Mouse (Mus musculus): ENCODE data around the gene Hoxa4.
A peak's percentile ranks its signal among the peaks of the same experiment; 100 is the strongest.

Hoxa4 gene

DNA sequence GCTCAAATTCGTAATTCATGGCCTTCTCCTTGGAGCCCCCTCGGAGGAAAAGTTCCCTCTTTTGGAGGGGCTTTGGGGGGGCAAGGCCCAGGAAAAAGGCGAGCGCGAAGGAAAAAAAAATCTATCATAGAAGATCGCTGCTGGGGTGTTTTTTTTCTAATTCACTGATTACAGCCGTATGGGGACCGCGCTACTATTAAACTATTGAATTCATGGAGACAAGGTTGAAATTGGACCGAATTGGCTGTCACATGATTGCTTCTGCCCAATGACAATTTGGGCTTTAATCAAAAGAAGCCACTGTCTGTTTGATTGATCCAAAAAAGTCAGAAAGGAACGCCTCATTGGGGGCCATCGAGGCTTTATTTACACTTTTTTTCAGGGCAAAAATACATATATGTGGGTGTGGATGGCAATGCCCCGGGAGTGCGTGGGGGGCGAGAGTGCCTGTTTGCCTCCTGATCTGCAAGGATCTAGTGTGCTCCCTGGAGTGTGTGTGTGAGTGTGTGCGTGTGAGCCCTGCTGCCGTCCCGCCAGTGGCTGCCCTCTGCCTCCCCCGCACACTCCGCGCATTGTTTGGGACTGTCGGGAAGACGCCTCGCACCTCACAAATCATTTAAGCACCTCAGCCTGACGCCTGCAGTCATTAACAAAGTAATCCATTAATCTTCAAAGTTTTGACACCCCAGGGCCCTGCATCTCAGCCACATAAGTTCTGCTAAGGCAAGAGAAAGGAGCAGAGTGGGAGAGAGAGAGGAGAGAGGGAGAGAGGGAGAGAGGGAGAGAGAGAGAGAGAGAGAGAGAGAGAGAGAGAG lies 26.7 kb downstream of the Hoxa4 start, which contains the start of gene Hoxa2:
TSS of gene Hoxa2 (minus strand) at position 206 of the 815 bp plus-strand sequence.
- DNase-seq (ENCODE audit: low spot score), result no peak

DNA sequence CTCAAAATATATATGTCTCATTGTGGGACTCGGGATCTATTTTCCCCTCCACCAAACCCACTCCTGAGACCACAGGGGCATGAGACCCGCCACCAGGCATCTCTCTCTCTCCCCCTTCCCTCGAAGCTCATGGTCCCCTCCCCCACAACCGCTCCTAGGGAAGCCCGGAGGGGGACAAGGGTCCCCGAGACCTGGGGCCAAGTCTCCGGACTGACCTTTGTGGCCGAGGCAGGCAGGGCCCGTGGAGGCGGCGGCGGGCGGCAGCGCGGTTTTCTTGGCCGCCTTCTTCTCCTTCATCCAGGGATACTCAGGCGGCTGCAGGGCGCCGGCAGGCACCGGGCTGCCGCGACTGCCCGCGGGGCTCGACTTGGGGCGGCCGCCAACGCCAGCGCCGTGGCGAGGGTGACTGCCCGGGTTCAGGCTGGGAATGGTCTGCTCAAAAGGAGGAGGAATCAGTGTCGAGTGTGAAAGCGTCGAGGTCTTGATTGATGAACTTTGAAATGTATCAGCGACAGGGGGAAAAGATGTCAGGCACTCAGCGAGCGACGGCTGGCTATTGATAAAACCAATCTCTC lies 27.4 kb downstream of the Hoxa4 start:
- no peak for DNase-seq (ENCODE audit: low spot score)

DNA sequence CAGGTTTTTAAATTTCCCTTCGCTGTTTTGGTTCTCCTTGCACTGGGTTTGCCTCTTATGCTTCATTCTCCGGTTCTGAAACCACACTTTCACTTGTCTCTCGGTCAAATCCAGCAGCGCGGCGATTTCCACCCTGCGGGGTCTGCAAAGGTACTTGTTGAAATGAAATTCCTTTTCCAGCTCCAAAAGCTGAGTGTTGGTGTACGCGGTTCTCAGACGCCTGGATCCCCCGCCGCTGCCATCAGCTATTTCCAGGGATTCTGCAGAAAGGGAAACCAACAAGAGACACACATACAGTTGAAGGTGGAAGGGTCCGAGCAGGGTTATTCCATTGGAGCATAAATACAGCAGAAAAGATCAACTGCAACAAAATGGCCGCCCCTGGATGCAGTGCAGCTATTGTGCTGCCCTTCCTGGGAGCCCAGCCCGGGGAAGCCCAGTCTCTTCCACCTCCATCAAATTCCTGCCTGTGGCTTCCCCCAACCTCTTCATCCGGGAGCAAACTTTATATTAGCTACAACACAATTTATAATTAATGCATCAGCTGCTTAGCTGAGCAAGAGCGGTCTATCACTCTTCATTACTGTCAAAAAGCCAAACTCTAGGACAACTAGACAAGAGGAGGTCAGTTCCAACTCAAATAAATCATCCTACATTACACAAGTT lies 28.1 kb downstream of the Hoxa4 start:
- no peak for DNase-seq (ENCODE audit: low spot score)

DNA sequence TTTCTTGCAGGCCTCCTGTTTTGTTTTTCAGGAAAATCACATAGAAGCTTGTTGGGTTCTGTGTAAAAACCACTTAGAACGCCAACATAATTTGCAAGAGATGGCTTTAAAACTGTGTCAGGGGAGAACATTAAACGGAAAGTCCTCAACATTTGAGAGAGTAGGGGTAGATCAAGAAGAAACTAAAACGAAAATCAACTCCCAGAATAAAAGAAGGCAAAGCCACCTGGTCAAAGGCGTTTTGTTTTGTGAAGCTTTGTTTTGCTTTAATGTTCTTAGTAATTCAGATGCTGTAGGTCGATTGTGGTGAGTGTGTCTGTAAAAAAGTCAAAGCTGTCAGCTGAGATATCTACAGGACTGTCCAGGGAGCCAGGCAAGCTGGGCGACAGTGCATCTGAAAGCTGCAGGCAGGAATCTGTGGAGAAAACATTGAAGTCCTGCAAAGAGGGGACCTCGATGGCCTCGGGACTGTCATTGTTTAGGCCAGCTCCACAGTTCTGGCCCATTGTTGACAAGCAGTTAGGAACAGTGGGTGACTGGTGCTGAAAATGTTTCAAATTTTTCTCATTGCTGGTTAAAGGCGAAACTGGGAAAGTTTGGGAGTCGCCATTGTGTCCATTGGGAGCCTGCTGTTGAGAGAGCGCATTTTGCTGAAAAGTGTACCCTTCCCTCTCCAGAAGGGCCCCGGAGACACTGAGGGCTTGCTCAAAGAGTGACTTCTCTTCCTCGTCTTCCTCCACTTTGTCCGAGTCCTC lies 28.8 kb downstream of the Hoxa4 start:
- no peak for DNase-seq (ENCODE audit: low spot score)

DNA sequence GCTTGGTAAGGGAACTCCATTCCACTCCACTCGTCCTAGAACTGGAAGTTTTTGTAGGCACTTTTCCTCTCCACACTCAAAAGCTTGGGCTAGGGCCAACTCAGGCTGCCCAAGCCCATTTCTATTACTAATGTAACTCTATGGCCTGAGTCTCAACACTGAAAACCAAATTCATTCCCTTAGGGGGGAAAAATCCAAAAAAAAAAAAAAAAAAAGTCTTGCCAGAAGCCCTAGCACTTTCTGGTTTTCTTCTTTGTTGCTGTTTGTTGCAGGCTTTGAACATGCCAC lies 29.5 kb downstream of the Hoxa4 start:
- no peak for DNase-seq (ENCODE audit: low spot score)

DNA sequence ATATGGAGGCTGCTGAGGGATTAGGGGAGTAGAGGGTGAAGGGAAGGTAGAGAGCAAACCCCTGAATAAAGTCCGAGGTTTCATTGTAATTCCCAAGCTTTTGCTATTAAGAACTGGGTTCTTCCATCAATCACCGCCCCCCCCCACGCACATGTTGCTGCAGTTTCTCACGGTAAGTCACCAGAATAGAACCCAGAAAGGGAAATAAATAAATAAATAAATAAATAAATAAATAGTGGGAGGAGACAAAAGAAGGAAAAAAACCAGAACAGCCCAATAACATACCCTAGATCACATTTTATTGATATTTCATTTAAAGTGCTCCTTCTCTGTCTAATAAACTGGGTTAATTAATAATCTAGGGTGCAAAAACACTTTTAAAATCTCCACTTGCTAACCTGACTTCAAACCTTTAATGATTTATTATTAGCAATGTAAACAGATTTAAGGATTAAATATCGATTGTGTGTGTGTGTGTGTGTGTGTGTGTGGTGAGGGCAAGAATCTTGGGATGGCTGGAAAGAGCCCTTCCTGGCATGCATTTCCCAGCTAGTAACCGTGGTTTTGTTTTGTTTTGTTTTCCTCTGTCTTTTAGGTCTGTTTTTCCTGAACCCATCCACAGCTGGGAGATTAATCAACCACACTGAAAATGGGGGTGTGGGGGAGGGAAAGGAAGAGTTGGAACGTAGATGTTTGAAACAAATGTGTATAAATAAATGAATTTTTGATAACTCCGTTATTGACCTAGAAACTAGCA lies 30.0 kb downstream of the Hoxa4 start:
- DNase-seq (ENCODE audit: low spot score), result no peak

DNA sequence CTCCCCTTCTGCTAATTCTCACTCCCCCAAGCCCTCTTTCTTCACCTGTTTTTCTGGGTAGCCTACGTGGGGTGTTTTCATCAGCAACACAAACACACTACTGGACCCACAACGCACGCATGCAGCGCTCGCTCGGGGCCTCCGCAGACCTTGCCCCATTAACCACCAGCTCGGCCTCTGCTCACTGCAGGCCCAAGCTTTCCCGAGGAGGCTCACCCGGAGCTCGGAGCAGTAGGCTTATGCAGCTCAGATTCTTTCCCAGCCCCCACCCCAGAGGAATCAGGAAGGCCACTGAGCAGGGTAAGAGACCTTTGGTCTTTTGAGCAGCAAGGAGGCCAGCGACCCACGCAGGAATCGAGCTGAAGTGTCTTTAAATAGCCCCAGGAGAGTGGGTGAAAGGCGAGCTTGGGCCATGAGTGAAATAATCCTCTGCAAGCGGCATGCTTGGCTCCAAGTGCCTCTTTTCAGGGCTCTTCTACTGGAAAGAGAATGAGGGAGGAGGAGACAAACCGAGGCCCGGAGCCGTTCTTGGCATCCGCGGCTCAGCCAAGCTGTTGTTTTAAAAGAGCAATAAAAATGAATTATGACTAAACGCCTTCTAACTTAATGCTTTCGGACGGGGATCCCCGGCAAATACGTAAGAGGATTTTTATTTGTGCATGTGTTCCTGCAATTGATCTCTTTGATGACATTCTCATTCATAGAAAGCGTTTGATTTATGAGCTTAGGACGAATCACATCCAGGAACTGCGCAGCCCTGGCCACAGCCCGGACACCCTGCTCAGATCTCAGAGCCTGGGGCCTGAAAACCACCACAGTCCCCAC lies 30.8 kb downstream of the Hoxa4 start:
- DNase-seq (ENCODE audit: low spot score), result no peak

DNA sequence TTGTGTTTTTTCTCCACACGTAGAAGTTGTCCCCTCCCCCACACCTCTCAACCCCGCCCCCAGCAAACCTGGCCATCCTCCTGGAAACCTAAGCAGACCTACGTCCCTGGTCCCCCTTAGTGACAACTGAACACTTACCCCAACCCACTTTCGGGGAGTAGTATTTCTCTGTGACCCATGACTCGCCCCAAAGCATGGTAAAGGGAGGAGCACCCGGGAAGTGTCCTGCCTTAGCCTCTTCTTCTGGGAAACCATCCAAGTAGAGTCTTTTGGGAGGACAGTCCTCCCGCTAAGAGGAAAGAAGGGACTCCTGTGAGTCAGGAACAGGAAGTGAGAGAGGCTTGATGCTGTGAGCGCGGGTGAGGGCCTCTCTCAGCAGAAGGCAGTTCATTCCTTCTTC lies 31.6 kb downstream of the Hoxa4 start:
- DNase-seq (ENCODE audit: low spot score), result no peak

DNA sequence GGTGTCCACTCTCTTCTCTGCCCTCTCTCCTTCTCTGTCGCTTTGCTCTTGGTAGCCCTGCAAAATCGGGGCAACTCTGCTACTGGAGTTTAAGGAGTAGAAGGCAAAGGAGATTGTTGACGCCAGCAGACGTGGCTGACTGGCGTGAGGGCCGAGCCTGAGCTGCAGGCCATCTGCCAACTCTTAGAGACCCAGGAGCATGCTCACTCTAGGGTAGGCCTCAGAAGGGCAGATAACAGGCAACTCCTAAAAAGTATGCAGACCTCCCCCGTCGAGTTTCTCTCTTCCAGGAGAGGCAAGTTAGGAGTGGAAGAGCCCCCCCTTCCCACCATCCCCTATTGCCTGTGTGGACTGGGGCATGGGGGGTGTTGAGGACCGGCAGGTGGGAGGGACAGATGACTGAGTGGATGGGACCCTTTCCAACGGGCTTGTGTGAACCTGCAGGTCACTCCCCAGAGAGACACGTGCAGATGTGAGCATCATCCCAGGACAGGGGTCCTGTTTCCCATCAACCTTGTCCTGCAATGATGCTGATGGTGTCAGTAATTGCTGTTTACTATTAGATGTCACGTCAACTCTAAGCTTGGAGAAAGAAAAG lies 32.3 kb downstream of the Hoxa4 start:
- no peak for DNase-seq (ENCODE audit: low spot score)

DNA sequence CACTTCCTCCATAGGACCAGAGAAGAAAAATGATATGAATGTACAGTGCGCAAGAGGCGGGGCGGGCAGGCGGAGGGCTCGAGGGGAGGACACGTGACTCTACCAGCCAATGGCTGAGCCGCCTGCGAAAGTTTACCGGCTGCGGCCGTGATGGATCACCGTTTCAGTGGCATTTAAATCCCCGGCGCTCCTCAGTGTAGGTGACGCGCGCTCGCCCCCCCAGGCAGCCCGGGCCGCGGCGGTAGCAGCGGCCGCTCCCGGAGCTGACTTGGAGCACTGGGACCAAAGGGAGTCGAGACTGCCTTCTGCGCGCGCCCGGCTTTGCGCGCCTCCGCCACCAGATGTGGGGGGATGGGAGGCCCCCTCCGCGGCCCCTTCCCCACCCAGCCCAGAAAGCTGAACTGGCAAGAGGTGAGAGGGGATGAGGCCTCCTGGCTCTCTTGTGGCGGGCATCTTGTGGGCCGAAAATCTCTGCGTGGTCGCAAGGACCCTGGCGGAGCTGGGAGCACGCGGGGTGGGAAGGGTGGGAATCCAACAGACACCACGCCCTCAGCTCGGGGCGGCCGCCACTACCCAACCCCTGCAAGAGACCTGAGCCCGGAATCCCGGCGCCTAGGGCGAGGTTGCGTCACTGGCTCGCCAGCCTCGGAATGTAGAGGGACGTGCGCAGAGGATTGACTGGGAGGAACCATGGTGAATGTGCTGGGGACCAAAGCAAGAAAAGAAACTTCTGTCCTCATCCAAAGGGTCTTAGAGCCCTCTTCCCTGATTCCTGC lies 33.1 kb downstream of the Hoxa4 start, which contains the start of gene Hoxa1:
TSS of gene Hoxa1 (minus strand) at position 42 of the 776 bp plus-strand sequence.
- DNase-seq (ENCODE audit: low spot score), result peak; percentile 85

DNA sequence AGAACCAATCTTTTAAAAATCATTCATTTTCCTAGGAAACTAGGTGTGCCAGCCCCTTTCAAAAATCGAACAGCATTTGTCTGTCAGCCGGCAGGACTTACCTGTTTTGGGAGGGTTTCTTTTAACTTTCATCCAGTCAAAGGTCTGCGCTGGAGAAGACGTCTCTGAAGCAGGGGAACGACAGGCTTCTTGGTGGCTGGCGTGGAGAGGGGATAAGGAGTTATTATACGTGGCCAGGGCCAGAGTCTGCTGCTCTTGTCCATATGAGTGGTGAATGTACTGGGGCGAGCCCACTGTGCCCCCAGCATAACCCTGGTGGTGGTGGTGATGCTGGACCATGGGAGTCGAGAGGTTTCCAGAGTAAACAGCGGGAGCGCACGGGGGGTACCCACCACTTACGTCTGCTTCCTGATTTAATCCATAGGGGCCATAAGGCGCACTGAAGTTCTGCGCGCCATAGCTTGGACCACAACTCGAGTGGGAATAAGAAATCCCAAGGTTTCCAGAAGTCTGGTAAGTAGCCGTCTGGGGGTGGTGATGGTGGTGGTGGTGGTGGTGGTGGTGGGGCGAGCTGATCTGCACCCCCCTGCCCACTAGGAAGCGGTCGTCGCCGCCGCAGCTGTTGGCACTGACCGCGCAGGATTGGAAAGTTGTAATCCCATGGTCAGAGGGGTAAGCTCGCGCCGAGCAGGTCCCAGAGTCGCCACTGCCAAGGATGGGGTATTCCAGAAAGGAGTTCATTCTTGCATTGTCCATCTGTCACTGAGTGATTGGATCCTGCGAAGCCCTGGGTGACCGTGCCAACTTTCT lies 33.9 kb downstream of the Hoxa4 start:
- no peak for DNase-seq (ENCODE audit: low spot score)

DNA sequence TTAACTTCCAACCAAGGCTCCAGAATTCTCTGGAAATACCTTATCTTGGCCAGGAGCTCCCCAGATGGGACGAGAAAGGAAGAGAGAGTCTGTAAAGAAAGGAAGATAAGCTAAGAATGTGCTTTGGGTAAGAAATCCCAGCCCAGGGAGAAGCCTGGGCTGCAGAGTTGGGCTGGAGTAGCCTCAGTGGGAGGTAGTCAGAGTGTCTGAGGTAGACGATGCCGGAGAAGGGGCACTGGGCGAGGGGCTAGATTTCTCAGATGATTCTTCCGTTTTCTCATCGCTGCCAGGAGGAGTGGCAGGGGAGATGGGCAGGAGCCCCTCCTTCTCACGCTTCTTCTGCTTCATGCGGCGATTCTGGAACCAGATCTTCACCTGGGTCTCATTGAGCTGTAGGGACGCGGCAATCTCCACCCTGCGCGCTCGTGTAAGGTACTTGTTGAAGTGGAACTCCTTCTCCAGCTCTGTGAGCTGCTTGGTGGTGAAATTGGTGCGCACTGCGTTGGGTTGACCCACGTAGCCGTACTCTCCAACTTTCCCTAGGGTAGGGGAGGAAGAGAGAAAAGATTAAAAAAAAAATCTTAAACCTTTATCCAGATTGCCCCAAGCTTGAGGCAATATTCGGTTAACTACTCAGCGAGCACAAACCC lies 34.9 kb downstream of the Hoxa4 start:
- DNase-seq (ENCODE audit: low spot score), result no peak

DNA sequence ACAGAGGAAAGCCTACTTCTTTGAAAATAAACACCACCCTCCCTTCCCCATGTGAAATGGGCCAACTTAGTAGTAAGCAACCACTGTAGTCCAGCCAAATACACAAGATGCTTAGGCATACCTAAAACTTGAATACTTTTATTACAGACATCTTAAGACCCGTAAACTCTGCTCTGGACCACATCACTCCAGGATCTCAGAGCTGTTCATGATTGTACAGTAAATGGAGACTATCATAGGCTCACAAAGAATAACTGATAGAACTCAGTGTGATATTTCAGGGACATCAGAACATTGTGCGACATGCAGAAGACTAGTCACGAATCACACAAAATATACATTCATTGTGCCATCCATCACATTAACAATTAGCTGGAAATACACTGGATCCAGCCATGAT lies 36.1 kb downstream of the Hoxa4 start:
- DNase-seq (ENCODE audit: low spot score), result no peak

DNA sequence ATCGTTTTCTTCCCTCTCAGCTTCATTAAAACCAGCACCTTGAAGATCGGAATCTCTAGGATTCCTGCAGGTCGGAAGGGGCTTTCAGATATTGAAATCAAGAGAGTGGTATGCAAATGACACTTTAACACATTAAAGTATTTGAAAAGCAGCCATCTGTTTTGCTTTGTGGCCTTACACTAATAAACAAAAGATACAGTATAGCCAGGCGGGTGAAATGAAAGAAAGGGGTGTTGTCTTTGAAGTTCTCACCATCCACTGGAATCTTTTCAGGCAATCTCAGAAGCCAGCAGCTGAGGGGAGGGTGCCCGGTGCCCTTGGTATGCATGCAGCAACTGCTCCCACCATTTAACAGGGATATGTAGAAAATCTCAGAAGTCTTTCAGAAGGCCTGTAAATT lies 37.5 kb downstream of the Hoxa4 start:
- DNase-seq (ENCODE audit: low spot score), result no peak

DNA sequence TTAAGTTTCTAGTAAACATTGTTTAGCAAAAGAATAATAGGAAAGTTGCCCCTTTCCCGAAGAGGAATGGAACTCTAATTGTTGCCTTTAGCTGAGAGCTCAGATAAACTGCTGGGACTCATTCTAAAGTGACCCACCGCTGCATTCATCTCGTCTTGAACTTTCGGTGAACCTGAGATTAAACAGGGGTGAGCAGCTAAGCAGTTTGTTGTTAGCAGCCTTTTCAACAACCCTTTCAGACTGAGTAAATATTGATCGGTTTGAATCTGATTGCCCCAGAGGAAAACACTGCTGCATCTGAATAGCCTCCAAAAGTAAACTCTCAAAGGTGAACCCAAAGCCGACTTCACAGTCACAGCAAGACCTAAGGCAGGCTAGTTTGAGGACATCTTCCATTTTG lies 38.3 kb downstream of the Hoxa4 start:
- no peak for DNase-seq (ENCODE audit: low spot score)

DNA sequence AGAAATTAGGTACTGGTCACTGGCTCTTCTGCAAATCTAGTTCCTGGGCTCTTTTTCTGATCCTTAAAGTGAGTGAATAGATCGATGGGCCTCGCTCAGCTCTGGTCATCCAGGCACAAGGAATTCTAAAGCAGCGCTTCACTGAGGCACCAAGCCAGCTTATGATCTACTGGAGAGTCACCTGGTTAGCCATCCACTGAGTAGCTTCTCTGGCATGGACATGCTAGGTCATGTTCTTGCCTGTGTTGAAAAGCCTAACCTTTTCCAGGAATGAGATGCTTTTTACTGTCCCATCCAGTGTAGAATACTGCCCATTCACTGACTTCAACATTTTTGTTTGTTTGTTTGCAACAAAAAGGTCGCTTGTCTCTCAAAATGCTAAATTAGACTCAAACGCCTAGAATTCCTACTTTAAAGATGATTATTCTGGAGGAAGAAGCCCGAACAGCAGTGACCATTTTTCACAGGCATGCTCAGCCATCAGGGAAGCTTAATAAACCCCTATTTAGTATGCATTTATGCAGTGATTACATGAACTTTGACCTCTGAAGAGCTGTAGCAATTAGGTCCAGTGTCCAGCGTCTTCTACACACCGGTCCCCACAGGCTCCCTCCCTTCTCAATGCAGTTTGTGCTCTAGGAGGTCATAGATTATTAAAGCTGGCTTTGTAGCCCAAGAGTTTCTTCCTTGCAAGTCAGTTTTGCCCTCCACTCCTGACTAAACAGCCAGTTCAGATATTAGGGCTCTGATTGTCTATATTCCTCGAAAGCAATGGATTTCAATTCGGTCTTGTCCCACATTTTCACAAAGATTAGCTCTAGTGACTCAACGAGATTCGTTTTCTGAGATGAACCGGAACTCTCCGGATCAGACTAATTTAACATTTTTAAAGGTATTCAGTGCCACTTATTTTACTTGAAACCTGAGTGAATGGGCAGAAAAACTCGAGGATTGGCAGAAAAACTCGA lies 39.0 kb downstream of the Hoxa4 start:
- no peak for DNase-seq (ENCODE audit: low spot score)

DNA sequence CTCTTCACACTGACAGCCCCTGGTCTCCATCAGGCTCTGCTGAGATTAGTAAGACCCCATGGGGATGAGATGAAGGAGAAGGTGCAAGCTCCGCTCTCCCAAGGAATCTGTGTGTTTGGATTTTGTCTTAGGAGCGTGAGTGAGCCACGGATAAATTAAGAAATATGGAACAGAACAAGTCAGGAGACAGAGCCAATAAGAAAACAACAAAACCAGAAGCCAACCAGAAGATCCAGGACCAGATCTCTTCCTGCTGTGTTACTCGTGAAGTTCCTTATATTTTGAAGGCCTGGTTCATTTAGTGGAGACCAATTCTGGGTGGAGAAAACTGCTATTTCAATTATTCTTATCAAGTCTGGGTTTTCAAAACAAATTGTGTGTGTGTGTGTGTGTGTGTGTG lies 40.0 kb downstream of the Hoxa4 start:
- no peak for DNase-seq (ENCODE audit: low spot score)

Data from lung, postnatal 25 days (tissue).